Mouse (Mus musculus) myocyte (in vitro differentiated cells): ENCODE measurements at regions not wholly inside any gene's neighbourhood (a gene's known extent, or its start where the extent isn't known, plus 50 kb on each side); places are given as distances from the start of the nearest gene placed in this dataset.
A peak's percentile ranks its signal among the peaks of the same experiment; 100 is the strongest.

Experiments
- H3K27me3 ChIP-seq: one replicate; pipeline ENCODE4 v1.6.1; 2011; ENCODE audit not compliant: control insufficient read depth, insufficient read depth, insufficient read length
- H3K36me3 ChIP-seq: one replicate; pipeline ENCODE4 v1.6.1; 2011; ENCODE audit not compliant: control insufficient read depth, insufficient read depth
- H3K4me2 ChIP-seq: one replicate; pipeline ENCODE4 v1.6.1; 2011; ENCODE audit warnings: low read depth, control low read depth
- H3K4me3 ChIP-seq: one replicate; pipeline ENCODE4 v1.5.1; 2011; ENCODE audit warnings: mild to moderate bottlenecking, control low read depth, moderate library complexity
- H3K79me2 ChIP-seq: one replicate; pipeline ENCODE4 v1.6.1; 2011; ENCODE audit not compliant: control insufficient read depth, insufficient read depth
- H3ac ChIP-seq: one replicate; pipeline ENCODE4 v1.6.1; 2011; ENCODE audit not compliant: control insufficient read depth, insufficient read length
- CEBPB ChIP-seq: IDR thresholded peaks from 2 replicates; pipeline ENCODE4 v1.6.1; 2011; ENCODE audit warnings: mild to moderate bottlenecking, moderate library complexity; ENCODE audit not compliant: poor library complexity, insufficient read depth, severe bottlenecking
- E2F4 ChIP-seq: IDR thresholded peaks from one replicate; pipeline ENCODE4 v1.6.1; 2011; ENCODE audit warnings: mild to moderate bottlenecking, control low read depth, moderate library complexity; ENCODE audit not compliant: insufficient read depth
- MAX ChIP-seq: IDR thresholded peaks from one replicate; pipeline ENCODE4 v1.6.1; 2011; ENCODE audit warnings: low read depth, mild to moderate bottlenecking, control low read depth
- MYOD1 ChIP-seq, 3 experiments: IDR thresholded peaks; one replicate each; pipeline ENCODE4 v1.6.1; 2011; ENCODE audit warnings: control low read depth in 2 of 3, low read depth in 2 of 3, mild to moderate bottlenecking in 2 of 3, moderate library complexity in 1 of 3; ENCODE audit not compliant: insufficient read length in 2 of 3, control insufficient read depth in 1 of 3
- MYOG ChIP-seq, 3 experiments: IDR thresholded peaks; one replicate each; pipeline ENCODE4 v1.6.1; 2011; ENCODE audit warnings: control low read depth in 2 of 3, low read depth in 2 of 3, mild to moderate bottlenecking in 2 of 3; ENCODE audit not compliant: insufficient read length in 2 of 3, control insufficient read depth in 1 of 3, insufficient read depth in 1 of 3
- POLR2A ChIP-seq: IDR thresholded peaks from one replicate; pipeline ENCODE4 v1.6.1; 2011; ENCODE audit warnings: low read depth, mild to moderate bottlenecking, control low read depth, moderate library complexity; ENCODE audit not compliant: insufficient read length
- POLR2AphosphoS2 ChIP-seq: IDR thresholded peaks from one replicate; pipeline ENCODE4 v1.6.1; 2011; ENCODE audit warnings: low read depth, control low read depth; ENCODE audit not compliant: insufficient read length
- REST ChIP-seq: IDR thresholded peaks from one replicate; pipeline ENCODE4 v1.6.1; 2011; ENCODE audit warnings: mild to moderate bottlenecking, control low read depth, moderate library complexity; ENCODE audit not compliant: insufficient read depth, insufficient read length
- SRF ChIP-seq: IDR thresholded peaks from one replicate; pipeline ENCODE4 v1.6.1; 2011; ENCODE audit warnings: low read depth; ENCODE audit not compliant: control insufficient read depth, insufficient read length
- TCF12 ChIP-seq: IDR thresholded peaks from one replicate; pipeline ENCODE4 v1.6.1; 2011; ENCODE audit warnings: mild to moderate bottlenecking, control low read depth; ENCODE audit not compliant: poor library complexity, insufficient read depth, severe bottlenecking
- TCF3 ChIP-seq: IDR thresholded peaks from one replicate; pipeline ENCODE4 v1.6.1; 2011; ENCODE audit warnings: low read depth, control low read depth; ENCODE audit not compliant: insufficient read length
- USF1 ChIP-seq: IDR thresholded peaks from one replicate; pipeline ENCODE4 v1.6.1; 2011; ENCODE audit warnings: low read depth, mild to moderate bottlenecking, control low read depth, moderate library complexity

- H3K79me2 ChIP-seq, result no peaks in the 10 kb centered on the region
- H3K27me3 ChIP-seq, result no peaks in the 10 kb centered on the region
- H3ac ChIP-seq, result no peak overlapping the region
- H3K4me2 ChIP-seq, result peak overlapping the region; percentile 52
- H3K4me3 ChIP-seq, result no peak overlapping the region
- H3K36me3 ChIP-seq, result no peaks in the 10 kb centered on the region
- TF ChIP-seq MYOD1 (IDR thresholded peaks at IDR 0.05; ENCODE audit: control insufficient read depth in 1 of 3, insufficient read length in 2 of 3, low read depth in 2 of 3) (peak in 1 of 3 experiments; percentile 62), TCF3 (no peak), TCF12 (no peak), USF1 (no peak)
Observed at GRCm38 (mm10) chr8:35114031-35114430, 651.6 kb upstream of the Gm19410 start.

- Histone ChIP-seq H3K36me3 (no peaks in the 10 kb centered on the region), H3ac (no peak overlapping the region), H3K4me2 (no peak overlapping the region), H3K27me3 (no peaks in the 10 kb centered on the region), H3K4me3 (no peak overlapping the region), H3K79me2 (no peaks in the 10 kb centered on the region)
- TF ChIP-seq TCF3 (no peak), POLR2A (no peak), TCF12 (no peak), MYOG (IDR thresholded peaks at IDR 0.05; ENCODE audit: control insufficient read depth in 1 of 3, insufficient read depth in 1 of 3, insufficient read length in 2 of 3, low read depth in 2 of 3) (no peak), E2F4 (no peak), MAX (no peak), USF1 (no peak), SRF (no peak), POLR2AphosphoS2 (no peak), MYOD1 (IDR thresholded peaks at IDR 0.05; ENCODE audit: control insufficient read depth in 1 of 3, insufficient read length in 2 of 3, low read depth in 2 of 3) (no peak), CEBPB (no peak), REST (no peak)
Observed at GRCm38 (mm10) chr8:35120612-35121011, 645.0 kb upstream of the Gm19410 start.

GRCm38 (mm10) chr8:35121084-35121483 lies 644.5 kb upstream of the Gm19410 start:
- Histone ChIP-seq H3K4me3 (no peak overlapping the region), H3K79me2 (no peaks in the 10 kb centered on the region), H3ac (no peak overlapping the region), H3K27me3 (no peaks in the 10 kb centered on the region), H3K36me3 (no peaks in the 10 kb centered on the region), H3K4me2 (no peak overlapping the region)
- TF ChIP-seq E2F4, result no peak

- no peak overlapping the region for H3K4me3 ChIP-seq
- no peaks in the 10 kb centered on the region for H3K79me2 ChIP-seq
- no peak overlapping the region for H3K4me2 ChIP-seq
- H3K27me3 ChIP-seq, result no peaks in the 10 kb centered on the region
- H3ac ChIP-seq, result no peak overlapping the region
- no peaks in the 10 kb centered on the region for H3K36me3 ChIP-seq
- no peak for TF ChIP-seq MYOG (IDR thresholded peaks at IDR 0.05; ENCODE audit: control insufficient read depth in 1 of 3, insufficient read depth in 1 of 3, insufficient read length in 2 of 3, low read depth in 2 of 3)
- TF ChIP-seq REST, result no peak
- no peak for TF ChIP-seq E2F4
- no peak for TF ChIP-seq USF1
- TF ChIP-seq TCF3, result no peak
- TF ChIP-seq POLR2A, result no peak
- TF ChIP-seq CEBPB, result no peak
- TF ChIP-seq MYOD1 (IDR thresholded peaks at IDR 0.05; ENCODE audit: control insufficient read depth in 1 of 3, insufficient read length in 2 of 3, low read depth in 2 of 3), result no peak
Observed at GRCm38 (mm10) chr8:35123196-35123621, 642.4 kb upstream of the Gm19410 start.

GRCm38 (mm10) chr8:35125179-35125578 lies 640.4 kb upstream of the Gm19410 start:
- Histone ChIP-seq H3K27me3 (no peaks in the 10 kb centered on the region), H3K4me3 (no peak overlapping the region), H3K4me2 (no peak overlapping the region), H3K79me2 (no peaks in the 10 kb centered on the region), H3K36me3 (no peaks in the 10 kb centered on the region), H3ac (no peak overlapping the region)
- TF ChIP-seq POLR2A, result no peak
- no peak for TF ChIP-seq REST
- no peak for TF ChIP-seq POLR2AphosphoS2
- TF ChIP-seq E2F4, result no peak
- TF ChIP-seq MAX, result no peak
- no peak for TF ChIP-seq USF1

GRCm38 (mm10) chr8:35132281-35132680 lies 633.3 kb upstream of the Gm19410 start:
- H3K36me3 ChIP-seq, result no peaks in the 10 kb centered on the region
- H3K79me2 ChIP-seq, result no peaks in the 10 kb centered on the region
- H3K27me3 ChIP-seq, result no peaks in the 10 kb centered on the region
- no peak overlapping the region for H3K4me3 ChIP-seq
- no peak overlapping the region for H3K4me2 ChIP-seq
- no peak for TF ChIP-seq MYOD1 (IDR thresholded peaks at IDR 0.05; ENCODE audit: control insufficient read depth in 1 of 3, insufficient read length in 2 of 3, low read depth in 2 of 3)
- no peak overlapping the region for H3ac ChIP-seq
